Mouse (Mus musculus) thymus, adult 2 months (tissue): Measurements from ENCODE around the gene Rbm44.

Experiments used
- CTCF ChIP-seq: fragments of 200-500 bp; IDR thresholded peaks from 2 replicates; pipeline ENCODE4 v1.5.1; 2012; ENCODE audit warnings: mild to moderate bottlenecking, control low read depth, low read length, moderate library complexity, borderline replicate concordance; ENCODE audit not compliant: control insufficient read depth, poor library complexity, insufficient read depth; ENCODE audit errors: extremely low read depth
- POLR2A ChIP-seq: fragments of 200-500 bp; IDR thresholded peaks from 2 replicates; pipeline ENCODE4 v1.6.1; 2012; ENCODE audit warnings: mild to moderate bottlenecking, low read length, control low read depth, moderate library complexity; ENCODE audit not compliant: control insufficient read depth, poor library complexity, insufficient read depth; ENCODE audit errors: extremely low read depth

DNA sequence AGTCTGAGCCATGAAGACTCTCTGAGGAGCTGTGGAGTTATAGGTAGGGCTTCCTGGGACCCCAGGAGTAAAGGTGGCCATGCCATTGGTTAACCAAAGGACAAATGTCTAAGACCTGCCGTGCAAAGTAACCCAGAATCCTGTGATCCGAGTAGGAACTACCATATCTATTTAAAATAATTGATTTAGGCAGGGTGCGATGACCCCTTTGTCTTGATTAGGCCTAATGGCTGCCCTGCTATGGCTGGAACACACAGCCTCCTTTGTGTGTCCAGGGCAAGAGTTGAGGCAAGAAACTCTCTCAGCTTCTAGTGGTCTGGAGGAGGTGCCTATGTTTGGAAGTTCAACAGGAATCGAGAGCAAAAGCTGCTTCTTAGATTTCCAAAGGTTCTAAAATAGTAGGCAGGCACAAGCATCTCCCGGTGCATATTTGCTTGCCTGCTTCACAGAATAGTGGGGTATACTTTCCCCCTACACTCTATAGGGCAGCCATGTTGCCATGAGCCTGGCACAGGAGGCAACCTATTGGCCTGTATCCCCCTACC, 59.4 kb downstream of the Rbm44 start:
- TF ChIP-seq POLR2A (no peak), CTCF (no peak)
